In genomic region chr15:98707766-98708372, GRCm38 (mm10) we compare ENCODE assay signal across 8 mouse cellular contexts. TPM values are rescaled to one million over a fixed set of nuclear protein-coding genes. Genes with fewer than 3 reads are reported as not detected.
DNase-seq lines count a peak whose midpoint lies in the region; ATAC-seq and TF ChIP-seq lines count a peak whose summit lies in the region.

Gene Ccdc65, plus strand, starts transcription at chr15:98708207.

- no peaks in the 10 kb centered on the region for H3K79me2 ChIP-seq in CH12.LX (replicated peaks; ENCODE audit: control insufficient read depth, extremely low read depth, insufficient read depth, poor library complexity, severe bottlenecking)

- TF ChIP-seq RAD21 in CH12.LX (IDR thresholded peaks at IDR 0.05; ENCODE audit: low read depth, low read length), result peak; percentile 9

- H3K27ac ChIP-seq in CH12.LX (ENCODE audit: insufficient read depth, low read depth), result no peak within 1 kb of the TSS
- no peak within 1 kb of the TSS for H3K27ac ChIP-seq in forebrain, embryonic 12.5 days
- H3K27ac ChIP-seq in heart, postnatal 0 days (ENCODE audit: low read depth), result no peak within 1 kb of the TSS
- H3K27ac ChIP-seq in liver, embryonic 14.5 days, result no peak within 1 kb of the TSS
- H3K27ac ChIP-seq in stomach, embryonic 15.5 days, result no peak within 1 kb of the TSS

- peak; percentile 95 for DNase-seq in CH12.LX (ENCODE audit: extremely low read depth)
- DNase-seq in c-Kit-negative CD71-positive TER-119-positive erythroid progenitor cells, embryonic 14.5 days (ENCODE audit: low read depth, low spot score), result peak; percentile 22
- peak; percentile 91 for DNase-seq in heart, postnatal 0 days (ENCODE audit: low spot score)
- peak; percentile 94 for DNase-seq in kidney, postnatal 36 days
- peak; percentile 57 to 66 (median 59) for DNase-seq in liver, embryonic 14.5 days (ENCODE audit: low read depth in 3 of 3, low spot score in 3 of 3)
- DNase-seq in neural tube, embryonic 10.5 days (ENCODE audit: extremely low spot score, low spot score), result peak; percentile 67

- peaks cover 4 to 16% of the 10 kb centered on the region in 2 experiments; a peak in 3 of 4 replicates for H3K4me1 ChIP-seq in CH12.LX (ENCODE audit: control insufficient read depth in 1 of 2, insufficient read depth in 2 of 2)
- H3K4me1 ChIP-seq in forebrain, embryonic 12.5 days, result peaks cover 5% of the 10 kb centered on the region; the same call in 1 of the 2 replicates
- peaks cover 3% of the 10 kb centered on the region; the same call in 1 of the 2 replicates for H3K4me1 ChIP-seq in heart, postnatal 0 days (ENCODE audit: control insufficient read depth, insufficient read depth)
- H3K4me1 ChIP-seq in liver, embryonic 14.5 days (replicated peaks; ENCODE audit: control insufficient read depth in 2 of 2, insufficient read depth in 2 of 2, low read length in 1 of 2), result 0 out of 4 replicates have a peak, but pooled peaks cover 0 to 3% of the 10 kb centered on the region in 2 experiments
- no peaks in the 10 kb centered on the region for H3K4me1 ChIP-seq in stomach, embryonic 15.5 days

- dilution Hi-C loops in CH12.LX (cut with MboI; ENCODE audit: extremely low pct_ligation_motif_present, extremely low pct_unique_long_range_greater_than_20kb, low sequenced_read_pairs), result no loop called here

- WGBS in forebrain, embryonic 12.5 days, result 19% methylated on average over 16 of the region's 16 CpGs
- 18% methylated on average over 16 of the region's 16 CpGs for WGBS in heart, postnatal 0 days
- WGBS in liver, embryonic 14.5 days (ENCODE audit: insufficient replicate concordance), result 15% methylated on average over 16 of the region's 16 CpGs
- WGBS in stomach, embryonic 15.5 days, result 17% methylated on average over 16 of the region's 16 CpGs

- H3K4me2 ChIP-seq in CH12.LX (ENCODE audit: insufficient read depth, low read depth, poor library complexity, severe bottlenecking), result peak within 1 kb of the TSS; percentile 91
- H3K4me2 ChIP-seq in forebrain, embryonic 12.5 days, result peak within 1 kb of the TSS; percentile 45
- H3K4me2 ChIP-seq in heart, postnatal 0 days (ENCODE audit: low read depth, low read length), result peak within 1 kb of the TSS; percentile 70
- peak within 1 kb of the TSS; percentile 52 for H3K4me2 ChIP-seq in liver, embryonic 14.5 days (ENCODE audit: low read depth)
- H3K4me2 ChIP-seq in stomach, embryonic 15.5 days, result peak within 1 kb of the TSS; percentile 58

- peaks cover 7% of the 10 kb centered on the region for H3K9me3 ChIP-seq in CH12.LX (replicated peaks; ENCODE audit: low read length)
- no peaks in the 10 kb centered on the region for H3K9me3 ChIP-seq in forebrain, embryonic 12.5 days
- H3K9me3 ChIP-seq in heart, postnatal 0 days (replicated peaks; ENCODE audit: control insufficient read depth, low read length), result no peaks in the 10 kb centered on the region
- no peaks in the 10 kb centered on the region for H3K9me3 ChIP-seq in liver, embryonic 14.5 days (ENCODE audit: control insufficient read depth, low read length)
- no peaks in the 10 kb centered on the region for H3K9me3 ChIP-seq in stomach, embryonic 15.5 days

- TF ChIP-seq CTCF in CH12.LX (conservative IDR thresholded peaks at IDR 0.05 in 1 of 2, IDR thresholded peaks at IDR 0.05 in 1 of 2; ENCODE audit: low read depth in 2 of 2, low read length in 2 of 2), result peak; percentile 59 to 91
- TF ChIP-seq CTCF in heart, postnatal 0 days (IDR thresholded peaks at IDR 0.05; ENCODE audit: low read depth), result peak; percentile 73
- TF ChIP-seq CTCF in liver, embryonic 14.5 days (IDR thresholded peaks at IDR 0.05; ENCODE audit: low read depth), result peak; percentile 75

- H3K9ac ChIP-seq in CH12.LX (ENCODE audit: insufficient read depth, low read depth), result no peak within 1 kb of the TSS
- no peak within 1 kb of the TSS for H3K9ac ChIP-seq in forebrain, embryonic 12.5 days
- H3K9ac ChIP-seq in heart, postnatal 0 days (replicated peaks; ENCODE audit: low read depth, low read length), result no peak within 1 kb of the TSS
- H3K9ac ChIP-seq in liver, embryonic 14.5 days (replicated peaks), result no peak within 1 kb of the TSS
- H3K9ac ChIP-seq in stomach, embryonic 15.5 days, result no peak within 1 kb of the TSS

- H3K36me3 ChIP-seq in CH12.LX (replicated peaks in 1 of 2; ENCODE audit: control insufficient read depth in 1 of 2, insufficient read depth in 1 of 2, low read length in 1 of 2), result no peaks in the 10 kb centered on the region
- no peaks in the 10 kb centered on the region for H3K36me3 ChIP-seq in forebrain, embryonic 12.5 days (replicated peaks)
- no peaks in the 10 kb centered on the region for H3K36me3 ChIP-seq in heart, postnatal 0 days (replicated peaks; ENCODE audit: control insufficient read depth, insufficient read depth, low read length)
- no peaks in the 10 kb centered on the region for H3K36me3 ChIP-seq in liver, embryonic 14.5 days (replicated peaks; ENCODE audit: control insufficient read depth, insufficient read depth, low read depth)
- no peaks in the 10 kb centered on the region for H3K36me3 ChIP-seq in stomach, embryonic 15.5 days

- no peak for TF ChIP-seq EP300 in CH12.LX (IDR thresholded peaks at IDR 0.05; ENCODE audit: low read length)
- no peak for TF ChIP-seq EP300 in heart, postnatal 0 days (IDR thresholded peaks at IDR 0.05; ENCODE audit: low read depth)
- no peak for TF ChIP-seq EP300 in liver, embryonic 14.5 days (IDR thresholded peaks at IDR 0.05; ENCODE audit: low read depth)

- peak within 1 kb of the TSS; percentile 3 to 36 (median 34) for H3K4me3 ChIP-seq in CH12.LX (replicated peaks in 1 of 3; ENCODE audit: low read depth in 2 of 3, low read length in 2 of 3, poor library complexity in 1 of 3)
- peak within 1 kb of the TSS; percentile 31 for H3K4me3 ChIP-seq in forebrain, embryonic 12.5 days (replicated peaks)
- peak within 1 kb of the TSS; percentile 40 for H3K4me3 ChIP-seq in heart, postnatal 0 days (ENCODE audit: low read depth, low read length)
- peak within 1 kb of the TSS in 1 of 2 experiments; percentile 43; a peak in 2 of 4 replicates for H3K4me3 ChIP-seq in liver, embryonic 14.5 days (ENCODE audit: insufficient read depth in 1 of 2, low read depth in 2 of 2, low read length in 2 of 2)
- peak within 1 kb of the TSS; percentile 37 for H3K4me3 ChIP-seq in stomach, embryonic 15.5 days (replicated peaks)

- in situ Hi-C loops in CH12.LX (cut with MboI; ENCODE audit: low pct_ligation_motif_present, low pct_unique_long_range_greater_than_20kb, low sequenced_read_pairs), result loop anchor here (5.0 kb wide), 1 partner anchor 36 kb away; no protein-coding TSS in a partner anchor

- peak; percentile 67 for ATAC-seq in forebrain, embryonic 12.5 days (ENCODE audit: low FRiP score)
- ATAC-seq in heart, postnatal 0 days (ENCODE audit: insufficient read depth, low read depth), result peak; percentile 82
- no peak for ATAC-seq in liver, embryonic 14.5 days (ENCODE audit: insufficient read depth)
- ATAC-seq in stomach, embryonic 15.5 days (ENCODE audit: insufficient read depth, low FRiP score, low read depth), result 0 out of 2 replicates have a peak, but pooled peaks have one; percentile 63

- H3K27me3 ChIP-seq in CH12.LX (replicated peaks), result peaks cover 63% of the 10 kb centered on the region
- peaks cover 55% of the 10 kb centered on the region for H3K27me3 ChIP-seq in forebrain, embryonic 12.5 days
- H3K27me3 ChIP-seq in heart, postnatal 0 days (ENCODE audit: control insufficient read depth, insufficient read depth, low read length), result peaks cover 10% of the 10 kb centered on the region
- H3K27me3 ChIP-seq in liver, embryonic 14.5 days (ENCODE audit: control insufficient read depth, insufficient read depth, low read length), result peaks cover 7% of the 10 kb centered on the region
- 0 out of 2 replicates have a peak, but pooled peaks cover 5% of the 10 kb centered on the region for H3K27me3 ChIP-seq in stomach, embryonic 15.5 days (replicated peaks)

- no peak for TF ChIP-seq POLR2A in CH12.LX (IDR thresholded peaks at IDR 0.05; ENCODE audit: low read depth, low read length)

TF ChIP-seq in CH12.LX, 34 proteins besides CTCF, POLR2A, EP300 and RAD21 (continues in another document):
- TF ChIP-seq MXI1 (IDR thresholded peaks at IDR 0.05; ENCODE audit: low read depth, low read length) (peak; percentile 95), MAX (IDR thresholded peaks at IDR 0.05; ENCODE audit: low read length) (no peak), ETS1 (conservative IDR thresholded peaks at IDR 0.05; ENCODE audit: low read depth, low read length) (no peak), USF1 (IDR thresholded peaks at IDR 0.05; ENCODE audit: low read depth, low read length) (no peak), NRF1 (IDR thresholded peaks at IDR 0.05; ENCODE audit: low read depth, low read length) (peak; percentile 66), ZNF384 (IDR thresholded peaks at IDR 0.05; ENCODE audit: low read depth, low read length) (peak; percentile 100), KAT2A (IDR thresholded peaks at IDR 0.05; ENCODE audit: insufficient replicate concordance, low read length) (0 out of 2 replicates have a peak, but pooled peaks have one; percentile 20), E2F4 (IDR thresholded peaks at IDR 0.05; ENCODE audit: insufficient replicate concordance, low read depth, low read length) (no peak), MAFK (IDR thresholded peaks at IDR 0.05; ENCODE audit: insufficient replicate concordance, low read length) (no peak), GABPA (IDR thresholded peaks at IDR 0.05; ENCODE audit: insufficient replicate concordance, low read depth, low read length) (peak; percentile 73), CHD2 (IDR thresholded peaks at IDR 0.05; ENCODE audit: low read length) (peak; percentile 14; the same call in 1 of the 2 replicates), JUN (IDR thresholded peaks at IDR 0.05; ENCODE audit: insufficient read depth, low read depth, low read length) (no peak), TBP (conservative IDR thresholded peaks at IDR 0.05; ENCODE audit: low read depth, low read length) (no peak), ZMIZ1 (IDR thresholded peaks at IDR 0.05; ENCODE audit: low read depth, low read length) (no peak), MYC (IDR thresholded peaks at IDR 0.05; ENCODE audit: low read depth, low read length) (peak; percentile 52; the same call in 1 of the 2 replicates), JUND (conservative IDR thresholded peaks at IDR 0.05; ENCODE audit: low read depth, low read length) (no peak), SIN3A (IDR thresholded peaks at IDR 0.05; ENCODE audit: low read length) (peak; percentile 100)

RNA-seq across cellular contexts. Expression of gene Ccdc65, which starts in this region (rescaled TPM):
- total RNA-seq in CH12.LX (2012; rRNA removed) (0.13 TPM in 1 of 2 replicates, not detected in the other), CH12.LX (2014; rRNA removed) (not detected in 2 replicates)
- polyA plus RNA-seq in CH12.LX (2012; ENCODE audit: insufficient read length, low read depth), result 0.11 and 0.14 TPM in 2 replicates
- polyA plus RNA-seq in forebrain, embryonic 12.5 days (2016; fragmentation: Nextera tagmentation; extraction: Ambion mirVana), result 1.5 and 1.7 TPM in 2 replicates
- total RNA-seq in heart, postnatal 0 days (2014; rRNA removed; ENCODE audit: low replicate concordance), result 0.77 TPM in 1 of 2 replicates, not detected in the other
- polyA plus RNA-seq in heart, postnatal 0 days (2015; fragmentation: Nextera tagmentation; extraction: Ambion mirVana), result 0.25 and 0.86 TPM in 2 replicates
- polyA plus RNA-seq in liver, embryonic 14.5 days (2012; rRNA removed), result 0.01 TPM in 1 of 2 replicates, not detected in the other
- not detected in 2 replicates for polyA plus RNA-seq in liver, embryonic 14.5 days (2014; fragmentation: Nextera tagmentation; extraction: Ambion mirVana)
- polyA plus RNA-seq in stomach, embryonic 15.5 days (2015; fragmentation: Nextera tagmentation; extraction: Ambion mirVana), result 0.84 and 1.1 TPM in 2 replicates

Comparison
In these comparisons a context has a peak if more than half of its experiments do, and no peak if none do; other contexts are left out.
1. Peak in DNase-seq, H3K4me3 ChIP-seq and H3K4me2 ChIP-seq in CH12.LX; RNA of the gene not detected or under 1 TPM.
2. Peak in DNase-seq, ATAC-seq, H3K4me3 ChIP-seq and H3K4me2 ChIP-seq in heart, postnatal 0 days; RNA of the gene not detected or under 1 TPM.
3. Peak in DNase-seq and H3K4me2 ChIP-seq in liver, embryonic 14.5 days; RNA of the gene not detected or under 1 TPM.
4. DNase-seq: peak in every context shown above with its lines; median percentile 95 in CH12.LX; 94 in kidney, postnatal 36 days; 91 in heart, postnatal 0 days; 67 in neural tube, embryonic 10.5 days; 59 in liver, embryonic 14.5 days; 22 in c-Kit-negative CD71-positive TER-119-positive erythroid progenitor cells, embryonic 14.5 days.